Mouse (Mus musculus) left cerebral cortex, adult 2 months (tissue): ENCODE data around the gene S100a14. TPM values are rescaled to one million over a fixed set of nuclear protein-coding genes. Genes with fewer than 3 reads are reported as not detected.
A peak's percentile ranks its signal among the peaks of the same experiment; 100 is the strongest.

Experiments
- DNase-seq, 2 experiments: peaks; one replicate each; pipeline ENCODE4 v3.0.0; 2021 to 2022; ENCODE audit warnings: low spot score in 2 of 2, mixed read lengths in 1 of 2; ENCODE audit errors: extremely low spot score in 1 of 2
- H3K27ac ChIP-seq: fragments of 200-600 bp; 2 replicates; pipeline ENCODE4 v1.8.1; 2022
- H3K4me3 ChIP-seq: fragments of 200-600 bp; 2 replicates; pipeline ENCODE4 v1.8.1; 2022
- CTCF ChIP-seq: fragments of 200-600 bp; IDR thresholded peaks from 2 replicates; pipeline ENCODE4 v1.8.1; 2022; ENCODE audit warnings: antibody characterized with exemption, mild to moderate bottlenecking, moderate library complexity
- intact Hi-C: fragments of 180-260 bp; cut with DNase I; formaldehyde crosslinking; loops from one replicate; pipeline ENCODE4 v1.15.1; 2025
- total RNA-seq, 2 experiments: library from RNA; stranded (reverse); gene quantifications; 2 replicates each; pipeline ENCODE4 v1.2.3; 2021

S100a14 gene
- total RNA-seq, 2 experiments from 2014 or later: 0.34 TPM; not detected in 1

DNA sequence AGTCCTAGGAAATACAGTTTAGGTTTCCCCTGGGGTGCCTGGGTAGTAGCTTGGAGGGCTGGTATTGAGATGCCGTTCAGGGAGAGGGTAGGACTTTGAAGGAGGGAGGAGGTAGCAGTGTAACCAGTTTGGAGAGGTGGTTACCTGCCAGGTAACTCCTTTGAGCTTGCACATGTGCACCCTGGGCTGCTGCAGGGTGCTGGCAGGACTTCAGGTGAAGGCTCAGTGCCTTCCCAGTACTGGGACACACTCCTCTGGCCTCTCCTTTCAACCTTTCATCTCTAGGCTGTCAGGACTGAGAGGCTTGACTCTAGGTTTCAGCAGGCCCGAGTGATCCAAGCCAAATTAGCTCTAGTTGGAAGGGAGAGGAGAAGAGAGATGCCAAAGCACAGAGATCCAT lies 580 bp upstream of the S100a14 start:
- DNase-seq: no peak
- Histone ChIP-seq H3K4me3 (no peak overlapping the region), H3K27ac (no peak overlapping the region)
- no peak for TF ChIP-seq CTCF
- intact Hi-C loops: no loop called here

GRCm38 (mm10) chr3:90527291-90527873 lies 726 bp downstream of the S100a14 start:
- intact Hi-C loops: no loop called here
- no peak for TF ChIP-seq CTCF
- Histone ChIP-seq H3K27ac (no peak overlapping the region), H3K4me3 (no peak overlapping the region)
- DNase-seq: no peak

GRCm38 (mm10) chr3:90531713-90532112 lies 5.1 kb downstream of the S100a14 start:
- Histone ChIP-seq H3K27ac (no peak overlapping the region), H3K4me3 (no peak overlapping the region)
- intact Hi-C loops: no loop called here
- TF ChIP-seq CTCF: no peak
- DNase-seq: no peak

DNA sequence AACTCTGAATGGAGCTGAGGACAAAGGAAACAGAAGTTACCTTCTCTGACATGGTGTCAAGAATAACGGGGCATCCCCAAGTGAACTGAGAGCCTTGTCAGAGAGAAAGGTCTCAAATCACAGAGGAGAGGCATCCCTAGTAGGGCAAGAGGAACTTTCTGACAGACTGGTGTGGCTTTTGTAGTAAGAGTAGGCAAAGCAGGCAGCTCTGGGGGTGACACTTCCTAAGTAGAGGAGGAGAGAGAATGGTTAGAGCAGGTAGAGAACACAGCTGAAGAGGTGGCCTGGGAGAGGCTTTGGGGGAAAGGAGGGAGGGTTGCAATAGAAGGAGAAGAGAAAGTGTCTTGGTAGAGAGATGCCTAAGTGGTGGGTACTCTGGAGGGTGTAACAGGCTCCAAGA lies 8.8 kb downstream of the S100a14 start:
- Histone ChIP-seq H3K4me3 (no peak overlapping the region), H3K27ac (no peak overlapping the region)
- intact Hi-C loops: no loop called here
- TF ChIP-seq CTCF: no peak
- no peak for DNase-seq

GRCm38 (mm10) chr3:90537141-90537904 lies 10.7 kb downstream of the S100a14 start, which contains the start of gene S100a16:
Gene S100a16 (plus strand): TSS chr3:90537254.
- intact Hi-C loops: no loop called here
- peak in 1 of 2 experiments; percentile 38 for DNase-seq
- H3K4me3 ChIP-seq: peak within 1 kb of the TSS; percentile 33
- no peak for TF ChIP-seq CTCF
- peak within 1 kb of the TSS; percentile 81 for H3K27ac ChIP-seq

- no peak for DNase-seq
- intact Hi-C loops: no loop called here
- H3K27ac ChIP-seq: peak overlapping the region; percentile 81
- H3K4me3 ChIP-seq: peak overlapping the region; percentile 33
- no peak for TF ChIP-seq CTCF
These were observed 11.2 kb downstream of the S100a14 start for GRCm38 (mm10) chr3:90537905-90538296.

GRCm38 (mm10) chr3:90540904-90541303 lies 14.2 kb downstream of the S100a14 start:
- intact Hi-C loops: no loop called here
- Histone ChIP-seq H3K27ac (peak overlapping the region; percentile 89), H3K4me3 (peak overlapping the region; percentile 33)
- no peak for TF ChIP-seq CTCF
- no peak for DNase-seq

DNA sequence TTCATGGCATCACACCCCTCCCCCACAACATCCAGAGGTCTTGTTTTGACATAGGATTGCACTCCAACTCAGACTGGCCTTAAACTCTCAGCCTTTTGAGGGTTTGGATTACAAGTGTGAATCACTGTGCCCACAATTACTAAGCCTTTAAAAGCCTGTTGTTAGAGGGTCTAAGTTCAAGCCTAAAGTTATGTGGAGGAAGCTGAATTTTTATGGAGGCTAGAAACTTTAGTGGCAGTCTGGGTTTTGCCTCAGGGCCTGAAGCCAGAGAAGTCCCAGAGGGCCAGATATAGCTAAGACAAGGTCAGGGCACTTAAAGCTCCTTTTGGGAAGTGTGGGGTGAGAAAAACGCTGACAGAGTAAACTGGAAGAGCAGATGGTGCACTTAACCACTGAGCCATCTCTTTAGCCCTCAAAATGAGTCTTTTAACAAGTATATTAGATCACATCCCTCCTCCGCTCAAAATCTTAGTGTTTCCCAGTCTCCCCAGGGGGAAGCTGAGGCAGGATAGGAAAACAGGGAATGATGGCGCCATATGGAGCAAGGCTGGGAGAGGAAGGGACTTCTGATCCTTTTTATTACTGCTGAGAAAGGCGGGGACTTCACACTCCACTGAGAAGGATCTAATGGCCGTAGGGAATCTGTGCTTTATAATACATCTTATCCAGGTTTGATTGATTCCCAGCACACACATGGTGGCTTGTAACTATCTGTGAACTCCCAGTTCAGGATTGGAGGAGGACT lies 23.2 kb downstream of the S100a14 start:
- no peak overlapping the region for H3K4me3 ChIP-seq
- intact Hi-C loops: no loop called here
- no peak for TF ChIP-seq CTCF
- no peak overlapping the region for H3K27ac ChIP-seq
- no peak for DNase-seq

GRCm38 (mm10) chr3:90550421-90550790 lies 23.8 kb downstream of the S100a14 start:
- TF ChIP-seq CTCF: no peak
- no peak overlapping the region for H3K27ac ChIP-seq
- intact Hi-C loops: no loop called here
- DNase-seq: no peak
- no peak overlapping the region for H3K4me3 ChIP-seq

- intact Hi-C loops: no loop called here
- no peak for TF ChIP-seq CTCF
- DNase-seq: no peak
- H3K4me3 ChIP-seq: no peak overlapping the region
- H3K27ac ChIP-seq: no peak overlapping the region
These were observed 25.6 kb downstream of the S100a14 start for GRCm38 (mm10) chr3:90552231-90552630.

DNA sequence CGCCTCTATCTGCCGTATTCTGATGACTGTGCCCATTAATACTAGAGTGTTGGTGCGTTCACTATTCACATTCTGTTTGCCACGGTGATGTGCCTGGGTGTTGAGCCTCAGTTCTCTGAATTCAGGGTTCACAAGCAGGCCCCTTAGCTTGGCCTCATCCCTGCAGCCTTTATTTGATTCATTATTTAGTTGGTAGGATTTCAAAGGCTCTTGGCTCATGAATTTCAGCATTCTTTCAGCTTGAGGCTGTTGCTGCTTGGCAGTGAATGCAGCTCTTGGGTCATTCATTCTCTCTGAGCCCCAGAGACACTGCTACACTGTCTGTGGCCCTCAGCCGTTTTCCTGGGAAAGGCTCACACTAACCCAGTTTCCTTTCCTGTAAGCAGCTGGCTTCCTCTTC lies 29.3 kb downstream of the S100a14 start:
- Histone ChIP-seq H3K27ac (peak overlapping the region; percentile 47; the same call in 1 of the 2 replicates), H3K4me3 (no peak overlapping the region)
- TF ChIP-seq CTCF: no peak
- peak in 1 of 2 experiments; percentile 32 for DNase-seq
- intact Hi-C loops: no loop called here

DNA sequence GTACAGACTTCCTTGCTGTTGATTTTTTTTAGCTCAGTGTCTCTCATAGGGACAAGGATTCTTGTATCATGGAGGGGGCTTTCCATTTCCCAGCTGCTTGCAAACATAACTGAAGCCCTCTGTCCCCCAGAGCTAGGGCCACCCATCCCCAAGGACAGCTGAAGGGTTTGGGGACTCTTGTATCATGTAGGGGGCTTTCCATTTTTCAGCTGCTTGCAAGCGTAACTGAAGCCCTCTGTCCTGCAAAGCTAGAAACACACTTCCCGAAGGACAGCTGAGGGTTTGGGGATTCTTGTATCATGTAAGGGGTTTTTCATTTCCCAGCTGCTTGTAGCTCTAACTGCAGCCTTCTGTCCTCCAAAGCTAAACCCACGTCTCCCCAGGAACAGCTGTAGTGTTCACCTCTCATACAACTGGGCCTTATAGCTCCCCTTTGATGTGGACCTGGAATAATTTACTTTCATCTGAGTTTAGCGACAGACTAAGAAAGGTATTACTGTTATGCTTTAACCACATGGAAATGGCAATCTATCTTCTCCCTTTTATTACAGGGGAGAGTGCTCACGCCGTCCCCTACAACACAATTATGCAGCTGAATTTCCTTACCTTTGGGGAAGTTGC lies 33.5 kb downstream of the S100a14 start, which contains the start of gene S100a3:
TSS of gene S100a3 (plus strand) at position 571 of the 621 bp plus-strand sequence.
- intact Hi-C loops: no loop called here
- H3K27ac ChIP-seq: no peak within 1 kb of the TSS
- TF ChIP-seq CTCF: no peak
- no peak for DNase-seq
- H3K4me3 ChIP-seq: no peak within 1 kb of the TSS
